Mouse (Mus musculus) lung, adult 2 months (tissue): ENCODE results near the gene Kmt2b.

ENCODE experiments used
- CTCF ChIP-seq: fragments of 200-500 bp; IDR thresholded peaks from 2 replicates; pipeline ENCODE4 v1.5.1; 2011; ENCODE audit warnings: mild to moderate bottlenecking, low read length, control low read depth; ENCODE audit not compliant: insufficient read depth
- POLR2A ChIP-seq: fragments of 200-500 bp; IDR thresholded peaks from 2 replicates; pipeline ENCODE4 v1.6.1; 2011; ENCODE audit warnings: low read depth, mild to moderate bottlenecking, control low read depth, low read length, borderline replicate concordance; ENCODE audit errors: extremely low read depth

DNA sequence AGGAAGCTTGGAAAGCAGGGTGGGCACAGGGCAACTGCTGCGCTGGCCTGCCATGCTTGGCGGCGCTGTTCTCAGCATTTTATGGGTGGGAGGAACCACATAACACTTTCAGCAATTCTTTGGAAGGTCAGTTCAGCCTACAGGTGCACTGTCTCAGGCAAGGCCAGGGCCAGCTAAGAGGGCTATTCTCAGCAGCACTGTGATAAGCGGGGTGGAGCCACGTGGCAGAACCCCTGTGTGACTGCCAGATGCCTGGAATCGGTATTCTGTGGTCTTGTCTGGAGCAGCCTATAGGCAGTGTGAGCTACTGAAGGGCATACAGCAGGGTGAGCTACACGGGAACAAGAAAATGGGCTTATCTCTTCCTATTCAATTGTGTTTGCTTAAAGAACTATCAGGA lies 21.5 kb upstream of the Kmt2b start:
- no peak for TF ChIP-seq CTCF
- no peak for TF ChIP-seq POLR2A
